Mouse (Mus musculus): ENCODE measurements around the gene Pitpnm2.

Pitpnm2 gene

GRCm38 (mm10) chr5:124201564-124201963 is 48.0 kb downstream of the Pitpnm2 start:
- no peak for DNase-seq (ENCODE audit: low spot score)

GRCm38 (mm10) chr5:124200844-124201243 is 48.7 kb downstream of the Pitpnm2 start:
- DNase-seq (ENCODE audit: low spot score) = no peak

- DNase-seq (ENCODE audit: low spot score) = no peak
Observed at GRCm38 (mm10) chr5:124199168-124199567, 50.4 kb downstream of the Pitpnm2 start.

GRCm38 (mm10) chr5:124198473-124198872 is 51.1 kb downstream of the Pitpnm2 start:
- DNase-seq (ENCODE audit: low spot score) = no peak

GRCm38 (mm10) chr5:124196082-124196481 is 53.5 kb downstream of the Pitpnm2 start:
- DNase-seq (ENCODE audit: low spot score) = no peak

GRCm38 (mm10) chr5:124194386-124195084 is 55.0 kb downstream of the Pitpnm2 start:
- no peak for DNase-seq (ENCODE audit: low spot score)

GRCm38 (mm10) chr5:124193286-124194112 is 56.1 kb downstream of the Pitpnm2 start:
- no peak for DNase-seq (ENCODE audit: low spot score)

GRCm38 (mm10) chr5:124192726-124193285 is 56.8 kb downstream of the Pitpnm2 start:
- DNase-seq (ENCODE audit: low spot score) = no peak

GRCm38 (mm10) chr5:124192251-124192710 is 57.3 kb downstream of the Pitpnm2 start:
- DNase-seq (ENCODE audit: low spot score) = no peak

- no peak for DNase-seq (ENCODE audit: low spot score)
Observed at GRCm38 (mm10) chr5:124190146-124190870, 59.3 kb downstream of the Pitpnm2 start.

GRCm38 (mm10) chr5:124189572-124189981 is 60.0 kb downstream of the Pitpnm2 start:
- no peak for DNase-seq (ENCODE audit: low spot score)

GRCm38 (mm10) chr5:124187508-124188311 is 61.9 kb downstream of the Pitpnm2 start:
- DNase-seq (ENCODE audit: low spot score) = no peak

- no peak for DNase-seq (ENCODE audit: low spot score)
Observed at GRCm38 (mm10) chr5:124186981-124187507, 62.5 kb downstream of the Pitpnm2 start.

GRCm38 (mm10) chr5:124186465-124186854 is 63.1 kb downstream of the Pitpnm2 start:
- DNase-seq (ENCODE audit: low spot score) = no peak

- no peak for DNase-seq (ENCODE audit: low spot score)
Observed at GRCm38 (mm10) chr5:124185706-124186464, 63.7 kb downstream of the Pitpnm2 start.

- DNase-seq (ENCODE audit: low spot score) = no peak
Observed at GRCm38 (mm10) chr5:124184898-124185701, 64.5 kb downstream of the Pitpnm2 start.

- no peak for DNase-seq (ENCODE audit: low spot score)
Observed at GRCm38 (mm10) chr5:124184191-124184590, 65.4 kb downstream of the Pitpnm2 start.

GRCm38 (mm10) chr5:124182642-124183041 is 66.9 kb downstream of the Pitpnm2 start:
- DNase-seq (ENCODE audit: low spot score) = no peak

GRCm38 (mm10) chr5:124182097-124182496 is 67.5 kb downstream of the Pitpnm2 start:
- DNase-seq (ENCODE audit: low spot score) = no peak

Data from testis, postnatal 14 days (tissue).